Mouse (Mus musculus): ENCODE measurements around the gene Cdkal1.

Gene Cdkal1

DNA sequence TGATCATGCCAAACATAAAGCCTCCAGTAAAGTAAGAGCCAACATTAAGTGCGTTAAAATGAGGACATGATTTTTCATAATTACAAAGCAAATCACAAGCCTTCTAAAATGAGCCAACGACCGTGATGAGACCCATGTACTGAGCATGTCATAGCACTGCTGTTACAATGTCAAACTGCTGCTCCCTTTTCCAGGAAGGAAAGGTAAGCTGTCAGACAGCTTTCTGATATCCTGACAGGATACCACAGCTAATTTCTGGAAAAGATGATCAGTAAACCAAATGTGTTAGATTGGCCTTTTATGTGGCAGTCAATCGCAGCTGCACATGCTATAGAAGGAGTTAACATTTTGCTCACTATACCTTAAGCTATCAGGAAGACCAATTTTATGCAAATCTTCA lies 44.7 kb downstream of the Cdkal1 start:
- no peak for DNase-seq (ENCODE audit: low spot score in 2 of 2)

DNA sequence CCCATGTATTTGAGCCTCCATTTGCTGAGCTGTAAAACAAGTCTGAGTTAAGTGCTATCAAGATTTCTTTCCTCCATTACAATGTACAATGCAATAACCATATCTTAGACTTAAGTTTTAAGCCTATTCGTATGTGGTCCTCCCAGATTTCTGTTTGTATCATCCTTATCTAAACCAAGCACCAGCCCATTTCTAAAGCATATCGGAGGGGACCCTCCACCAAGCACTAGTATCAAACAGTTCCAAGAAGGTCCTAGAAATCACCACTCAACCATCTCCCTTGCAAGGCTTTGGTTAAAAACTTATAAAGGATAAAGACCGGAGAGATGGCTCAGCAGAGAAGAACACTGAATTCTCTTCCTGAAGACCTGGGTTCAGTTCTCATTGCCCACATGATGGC lies 47.1 kb downstream of the Cdkal1 start:
- DNase-seq (ENCODE audit: low spot score in 2 of 2): no peak

DNA sequence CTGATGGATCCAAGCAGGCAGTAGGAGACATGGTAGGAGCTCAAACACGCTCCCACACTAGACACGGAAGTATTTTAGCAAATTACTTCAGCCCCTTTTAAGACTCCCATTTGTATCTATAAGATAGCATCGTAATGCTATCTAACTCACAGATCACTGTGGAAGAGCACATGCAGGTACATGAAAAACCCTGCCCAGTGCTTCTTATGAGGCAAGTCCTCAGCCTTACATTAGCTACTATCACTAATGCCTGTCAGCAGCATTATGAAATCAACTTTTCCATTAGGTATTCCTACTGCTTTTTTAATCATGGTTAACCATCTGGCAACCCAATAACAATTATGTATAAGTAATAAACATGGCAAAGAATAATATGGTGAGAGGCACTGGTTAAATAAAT lies 47.5 kb downstream of the Cdkal1 start:
- DNase-seq (ENCODE audit: low spot score in 2 of 2): no peak

DNA sequence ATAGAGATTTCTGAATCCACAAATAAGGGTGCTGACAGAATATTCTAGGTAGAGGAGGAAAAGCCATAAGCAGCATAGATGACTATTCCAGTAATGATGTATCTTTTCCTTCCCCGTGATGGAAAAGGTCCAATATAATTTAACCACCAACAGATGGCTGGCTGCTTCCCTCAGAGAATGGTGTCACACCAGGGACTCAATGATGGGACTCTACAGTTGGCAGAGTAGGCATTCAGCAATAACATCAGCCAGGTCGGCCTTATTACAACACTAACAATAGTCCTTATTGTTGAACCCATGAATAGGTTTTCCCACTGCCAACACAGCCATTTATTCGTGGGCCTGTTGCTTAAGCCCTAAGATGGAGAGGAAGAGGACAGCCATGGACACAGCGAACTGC lies 48.6 kb downstream of the Cdkal1 start:
- no peak for DNase-seq (ENCODE audit: low spot score in 2 of 2)

DNA sequence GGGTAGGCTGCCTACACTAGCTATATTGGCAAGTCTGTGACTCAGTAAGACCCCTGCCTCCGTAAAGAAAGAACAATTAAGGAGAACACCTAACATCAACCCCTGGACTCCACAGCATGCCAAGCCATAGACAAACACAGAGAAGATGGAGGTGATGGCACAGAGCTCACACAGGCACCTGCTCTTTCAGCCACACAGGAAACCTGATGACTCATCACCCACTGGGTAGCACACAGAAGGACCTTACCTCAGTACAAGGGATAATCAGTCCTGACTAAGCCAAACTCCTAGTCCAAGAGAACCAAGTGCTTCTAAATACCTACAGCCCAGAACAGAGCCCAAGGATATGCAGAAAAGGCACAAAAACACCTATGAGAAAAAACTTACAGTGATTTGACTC lies 50.2 kb downstream of the Cdkal1 start:
- DNase-seq (ENCODE audit: low spot score in 2 of 2): no peak

DNA sequence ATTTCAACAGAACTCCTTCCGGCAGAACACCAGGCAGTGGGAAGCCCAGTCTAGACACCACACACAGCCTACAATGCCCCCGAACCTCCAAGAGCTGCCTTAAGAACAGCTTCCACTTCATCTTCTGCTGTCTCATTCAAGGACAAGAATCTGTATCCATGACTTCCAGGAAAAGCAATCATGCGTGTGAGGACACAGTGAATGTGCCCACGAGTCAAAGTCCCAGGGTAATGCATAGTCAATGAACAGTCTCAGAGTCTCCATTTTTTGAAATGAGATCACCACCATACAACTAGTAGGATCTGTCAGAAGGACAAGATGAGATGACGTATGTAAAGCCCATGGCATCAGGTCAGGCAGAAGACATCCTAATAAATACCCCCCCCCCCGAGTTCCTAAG lies 51.4 kb downstream of the Cdkal1 start:
- DNase-seq (ENCODE audit: low spot score in 2 of 2): no peak

DNA sequence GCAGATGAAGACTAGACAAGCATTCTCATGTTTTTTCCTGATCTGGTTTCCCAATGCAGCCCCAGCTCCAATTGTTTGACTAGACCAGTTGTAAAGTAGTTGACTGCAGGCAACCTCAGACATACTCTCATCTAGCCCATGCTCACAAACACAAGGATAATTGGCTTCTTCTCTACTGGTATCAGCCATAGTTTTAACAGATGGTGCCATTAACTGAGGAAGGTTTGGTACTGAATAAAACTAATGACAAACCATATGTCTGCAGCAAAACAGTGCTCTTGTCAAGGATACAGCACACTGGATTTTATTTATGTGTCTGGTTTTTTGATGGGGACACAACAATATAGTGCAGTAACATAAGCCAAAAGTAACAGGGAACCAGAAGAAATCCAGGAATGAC lies 52.8 kb downstream of the Cdkal1 start:
- no peak for DNase-seq (ENCODE audit: low spot score in 2 of 2)

DNA sequence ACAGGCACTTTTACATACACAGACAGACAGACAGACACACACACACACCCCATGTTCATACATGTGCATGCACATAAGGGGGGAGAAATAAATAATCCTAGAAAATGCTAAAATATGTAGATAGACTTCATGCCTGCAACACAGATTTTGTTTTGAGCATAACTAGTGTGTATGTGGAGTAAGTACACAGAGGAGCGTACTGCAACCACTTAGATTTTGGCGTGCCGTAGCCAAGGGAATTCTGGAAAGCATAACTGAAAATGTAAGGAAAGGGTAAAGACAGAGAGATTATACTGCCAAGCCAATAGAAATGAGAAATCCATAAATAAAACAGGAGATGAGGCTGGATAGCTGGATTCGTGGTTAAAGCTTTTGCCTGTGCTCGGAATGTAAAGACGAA lies 55.4 kb downstream of the Cdkal1 start:
- no peak for DNase-seq (ENCODE audit: low spot score in 2 of 2)

DNA sequence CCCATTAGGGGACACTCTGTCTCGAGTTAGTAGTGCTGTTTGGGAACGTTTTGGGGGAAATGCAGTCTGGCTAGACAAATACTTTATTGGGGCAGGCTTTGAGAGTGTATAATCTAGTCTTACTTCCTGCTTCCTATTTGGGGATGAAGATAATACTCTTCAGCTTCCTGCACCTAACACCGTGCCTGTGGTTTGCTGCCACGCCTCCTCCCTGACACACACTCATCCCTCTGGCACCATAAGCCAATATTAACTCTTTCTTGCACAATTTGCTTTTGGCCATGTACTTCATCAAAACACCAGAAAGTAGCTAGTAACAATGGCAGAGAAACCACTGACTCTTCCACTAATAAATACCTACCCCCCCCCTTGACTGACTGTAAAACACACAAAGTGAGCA lies 63.4 kb downstream of the Cdkal1 start:
- no peak for DNase-seq (ENCODE audit: low spot score in 2 of 2)

DNA sequence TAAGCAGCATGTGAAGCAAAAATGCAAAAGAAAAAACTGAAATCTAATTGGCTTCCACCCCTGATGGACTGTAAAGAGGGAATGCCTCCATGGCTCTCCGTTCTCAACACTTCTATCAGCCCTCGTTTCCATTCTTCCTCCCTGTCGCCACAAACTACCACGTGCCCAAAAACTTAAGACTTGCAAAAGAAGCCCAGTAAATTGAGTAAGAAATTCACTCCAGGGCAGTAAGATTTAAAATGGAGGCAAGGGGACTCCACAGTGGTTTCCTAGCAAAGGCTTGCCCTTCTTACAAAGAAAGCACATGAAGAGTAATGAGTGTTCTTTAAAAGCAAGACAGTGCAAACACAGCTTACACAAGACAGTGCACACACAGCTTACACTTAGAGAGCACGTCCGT lies 64.0 kb downstream of the Cdkal1 start:
- no peak for DNase-seq (ENCODE audit: low spot score in 2 of 2)

DNA sequence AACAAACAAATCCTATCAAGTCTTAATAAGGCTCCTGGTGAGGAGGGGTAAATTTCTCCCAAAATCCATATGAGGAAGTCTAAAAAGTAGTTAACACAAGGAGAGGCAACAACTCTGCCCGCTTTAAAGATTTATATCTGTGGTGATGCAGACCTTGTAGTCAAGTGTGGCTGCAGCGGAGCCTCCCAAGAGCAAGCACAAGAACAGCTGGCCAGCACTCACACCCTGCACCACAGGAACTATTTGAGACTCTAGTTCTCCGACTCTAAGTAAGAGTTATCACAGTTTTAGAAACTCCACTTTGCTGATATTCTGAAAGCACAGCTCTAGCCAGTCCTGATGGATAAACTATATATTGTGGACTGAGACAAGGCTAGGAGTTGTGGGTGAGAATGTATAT lies 68.5 kb downstream of the Cdkal1 start:
- DNase-seq (ENCODE audit: low spot score in 2 of 2): no peak

DNA sequence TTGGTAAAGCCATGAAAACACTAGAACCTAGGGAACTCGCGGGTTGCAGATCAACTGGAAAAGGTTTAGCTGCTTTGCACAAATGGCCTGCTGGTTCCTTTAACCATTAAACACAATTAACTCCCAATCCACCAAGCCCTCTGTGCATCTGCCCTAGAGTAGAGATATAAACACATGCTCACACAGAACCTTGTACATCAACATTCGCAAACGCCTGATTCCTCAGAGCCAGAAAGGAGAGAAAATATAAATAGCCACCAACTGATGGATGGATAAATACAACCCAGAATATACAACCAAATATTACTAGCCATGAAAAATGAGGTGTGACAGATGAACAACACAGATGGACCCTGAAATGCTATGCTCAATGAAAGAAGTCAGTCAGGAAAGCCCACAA lies 70.6 kb downstream of the Cdkal1 start:
- DNase-seq (ENCODE audit: low spot score in 2 of 2): no peak

DNA sequence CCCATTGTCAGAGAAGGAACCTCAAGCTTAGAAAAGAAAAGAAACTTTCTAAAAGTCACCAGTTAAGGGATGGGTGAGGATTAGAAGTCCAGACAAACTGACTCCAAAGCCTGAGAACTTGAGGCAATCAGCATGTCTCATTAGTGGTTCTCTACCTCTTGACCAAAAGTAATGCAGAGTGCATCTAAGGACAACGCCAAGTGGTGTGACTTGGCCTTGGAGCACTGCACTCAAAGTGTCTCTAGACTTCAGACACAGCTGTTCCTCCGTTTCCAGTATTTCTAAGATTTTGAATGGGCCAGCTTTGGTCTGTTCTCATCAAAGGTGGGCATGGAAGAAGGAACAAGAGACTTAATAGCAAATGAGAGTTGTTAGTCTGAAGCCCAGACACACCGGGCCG lies 74.1 kb downstream of the Cdkal1 start:
- DNase-seq (ENCODE audit: low spot score in 2 of 2): no peak

DNA sequence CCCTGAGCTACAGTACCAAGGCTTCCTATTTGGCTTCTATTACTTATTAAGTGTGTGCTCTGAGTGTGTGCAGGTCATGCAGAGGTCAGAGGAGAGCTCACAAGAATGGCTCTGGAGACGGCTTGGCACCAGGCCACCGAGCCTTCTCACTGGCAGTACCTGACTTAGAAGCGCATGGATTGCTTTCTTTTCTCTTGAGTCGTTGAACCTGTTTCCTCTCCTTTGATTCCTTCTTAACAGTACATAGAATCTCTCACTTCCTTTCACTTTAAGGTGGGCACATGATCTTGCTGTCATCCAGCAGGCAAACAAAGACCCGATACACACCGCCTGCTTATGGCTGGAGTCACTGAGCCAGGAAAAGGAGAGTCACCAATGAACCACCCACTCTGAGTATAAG lies 74.8 kb downstream of the Cdkal1 start:
- DNase-seq (ENCODE audit: low spot score in 2 of 2): no peak

DNA sequence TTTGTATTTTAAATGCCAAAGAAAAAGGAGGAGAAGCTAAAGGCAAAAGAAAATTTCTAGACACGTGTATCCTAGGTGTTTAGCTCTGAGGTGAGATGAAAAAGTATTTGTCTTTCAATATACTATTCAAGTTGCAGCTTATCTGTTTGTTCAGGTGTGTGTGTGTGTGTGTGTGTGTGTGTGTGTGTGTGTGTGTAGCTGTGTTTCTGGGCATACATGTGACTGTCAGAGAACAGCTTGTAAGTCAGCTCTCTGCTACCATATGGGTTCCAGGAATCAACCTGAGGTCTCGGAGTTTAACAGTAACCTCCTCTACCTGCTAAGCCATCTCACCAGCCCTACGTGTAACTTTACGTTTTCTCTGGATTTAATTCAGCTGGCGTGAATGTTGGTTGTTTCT lies 76.0 kb downstream of the Cdkal1 start:
- no peak for DNase-seq (ENCODE audit: low spot score in 2 of 2)

DNA sequence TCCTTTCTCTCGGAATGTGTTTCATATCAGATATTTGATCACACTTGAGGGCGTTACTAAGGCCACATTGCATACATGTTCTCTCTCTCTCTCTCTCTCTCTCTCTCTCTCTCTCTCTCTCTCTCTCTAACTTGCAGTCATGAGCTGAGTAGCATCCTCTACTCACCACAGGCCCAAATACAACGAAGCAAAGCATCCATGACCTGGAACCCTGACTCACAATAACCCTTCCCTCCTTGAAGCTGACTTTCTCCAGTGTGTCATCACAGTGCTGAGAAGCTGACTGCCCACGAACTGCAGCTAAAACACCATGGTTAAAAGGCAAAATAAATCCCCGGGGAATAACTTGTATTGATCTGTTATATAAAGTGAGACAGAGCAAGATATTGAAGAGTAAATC lies 76.4 kb downstream of the Cdkal1 start:
- DNase-seq (ENCODE audit: low spot score in 2 of 2): no peak

DNA sequence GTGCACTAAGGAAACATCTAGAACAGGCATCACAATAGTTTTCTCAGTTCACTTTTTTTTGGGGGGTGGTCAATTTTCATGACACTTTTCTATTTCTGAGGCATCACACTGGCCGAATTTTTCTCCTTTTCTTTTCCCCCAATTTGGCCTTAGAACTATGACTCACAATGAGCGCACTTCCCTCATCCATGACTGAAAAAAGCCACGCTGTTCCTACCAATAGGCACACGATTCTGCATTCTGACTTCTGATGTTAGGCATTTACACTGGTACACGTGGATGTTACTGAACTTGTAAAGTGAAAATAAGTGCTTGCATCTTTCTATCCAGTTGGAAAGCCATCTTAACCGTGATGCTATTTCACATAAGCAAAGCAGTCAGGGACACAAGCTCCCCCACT lies 77.3 kb downstream of the Cdkal1 start:
- no peak for DNase-seq (ENCODE audit: low spot score in 2 of 2)

DNA sequence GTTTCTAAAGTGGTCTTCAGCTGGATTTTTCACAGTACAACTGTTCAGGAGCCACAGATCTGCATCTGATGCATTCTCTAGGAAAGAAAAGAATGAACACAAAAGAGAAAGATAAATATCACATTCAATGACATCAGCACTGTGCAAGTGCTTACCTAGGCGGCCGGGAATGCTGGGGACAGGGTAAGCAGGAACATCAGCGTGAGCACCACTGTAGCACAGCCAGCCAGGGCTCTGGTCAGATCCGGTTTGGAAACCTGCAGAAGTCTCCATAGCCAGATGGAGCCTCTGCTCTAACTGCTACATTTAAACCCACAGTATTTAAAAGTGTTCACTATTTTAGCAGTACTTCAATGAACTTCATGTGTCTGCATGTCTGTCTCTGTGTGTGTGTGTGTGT lies 78.2 kb downstream of the Cdkal1 start:
- DNase-seq (ENCODE audit: low spot score in 2 of 2): no peak

DNA sequence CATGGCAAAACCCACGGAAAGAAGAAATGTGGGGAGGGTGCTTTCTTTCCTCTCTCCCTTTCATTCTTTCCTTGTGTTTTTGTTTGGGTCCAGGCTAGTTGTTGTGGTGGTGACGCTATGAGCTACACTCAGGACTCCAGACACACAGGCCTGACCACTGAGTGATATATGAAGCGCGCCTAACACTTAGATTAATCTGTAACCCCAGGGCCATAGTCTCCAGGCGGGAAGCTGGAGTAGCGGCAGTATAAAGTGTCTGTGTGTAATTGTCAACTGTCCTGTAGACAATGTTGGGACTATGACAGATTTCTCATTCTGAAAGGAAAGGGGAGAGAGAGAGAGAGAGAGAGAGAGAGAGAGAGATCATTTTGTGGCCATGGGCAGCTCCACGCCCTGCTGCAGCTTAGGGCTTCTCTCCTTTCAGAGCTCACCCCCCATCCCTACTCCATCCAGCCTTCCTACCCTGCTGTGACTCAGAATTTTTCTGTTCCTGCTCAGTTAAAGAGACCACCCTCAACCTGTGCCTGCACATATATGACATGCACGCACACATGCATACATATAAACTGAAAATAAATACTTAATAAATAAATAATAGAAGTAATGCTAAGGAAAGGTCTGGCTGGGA lies 79.8 kb downstream of the Cdkal1 start:
- no peak for DNase-seq (ENCODE audit: low spot score in 2 of 2)

DNA sequence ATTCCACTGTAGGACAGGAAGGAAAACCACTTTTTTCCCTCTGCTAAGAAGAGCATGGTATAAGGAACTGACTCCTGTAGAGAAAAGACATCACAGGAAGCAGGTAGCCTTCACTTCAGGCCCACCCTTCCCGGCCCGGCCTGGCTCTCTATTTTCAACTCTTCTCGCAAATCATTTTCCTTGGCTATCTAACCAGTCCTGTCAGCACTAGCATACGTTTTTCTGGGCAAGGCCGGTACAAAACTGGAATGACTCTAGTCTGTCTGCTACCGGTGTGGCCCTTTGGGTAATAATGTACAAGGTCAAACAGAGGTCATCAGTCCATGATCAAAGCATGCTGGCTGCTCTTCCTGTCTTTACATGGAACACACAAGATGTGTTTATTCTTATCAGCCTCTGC lies 81.9 kb downstream of the Cdkal1 start:
- DNase-seq (ENCODE audit: low spot score in 2 of 2): no peak

DNA sequence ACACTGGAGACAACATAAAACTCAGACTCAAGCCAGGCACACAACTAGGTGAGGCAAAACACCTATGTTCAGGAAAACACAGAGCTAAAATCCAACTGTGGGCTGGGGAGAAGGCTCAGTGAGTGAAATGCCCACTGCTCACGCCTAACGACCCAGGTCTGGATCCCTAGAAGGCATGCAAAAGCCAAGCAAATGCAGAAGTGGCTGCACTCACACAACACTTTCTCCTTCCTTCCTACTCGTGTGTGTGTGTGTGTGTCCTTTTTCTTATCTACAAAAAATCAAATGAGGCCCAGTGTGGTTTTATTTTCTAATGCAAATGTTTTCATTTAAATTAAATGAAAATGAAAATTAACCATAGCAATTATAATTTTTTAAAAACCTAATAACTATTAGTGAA lies 82.5 kb downstream of the Cdkal1 start:
- no peak for DNase-seq (ENCODE audit: low spot score in 2 of 2)

DNA sequence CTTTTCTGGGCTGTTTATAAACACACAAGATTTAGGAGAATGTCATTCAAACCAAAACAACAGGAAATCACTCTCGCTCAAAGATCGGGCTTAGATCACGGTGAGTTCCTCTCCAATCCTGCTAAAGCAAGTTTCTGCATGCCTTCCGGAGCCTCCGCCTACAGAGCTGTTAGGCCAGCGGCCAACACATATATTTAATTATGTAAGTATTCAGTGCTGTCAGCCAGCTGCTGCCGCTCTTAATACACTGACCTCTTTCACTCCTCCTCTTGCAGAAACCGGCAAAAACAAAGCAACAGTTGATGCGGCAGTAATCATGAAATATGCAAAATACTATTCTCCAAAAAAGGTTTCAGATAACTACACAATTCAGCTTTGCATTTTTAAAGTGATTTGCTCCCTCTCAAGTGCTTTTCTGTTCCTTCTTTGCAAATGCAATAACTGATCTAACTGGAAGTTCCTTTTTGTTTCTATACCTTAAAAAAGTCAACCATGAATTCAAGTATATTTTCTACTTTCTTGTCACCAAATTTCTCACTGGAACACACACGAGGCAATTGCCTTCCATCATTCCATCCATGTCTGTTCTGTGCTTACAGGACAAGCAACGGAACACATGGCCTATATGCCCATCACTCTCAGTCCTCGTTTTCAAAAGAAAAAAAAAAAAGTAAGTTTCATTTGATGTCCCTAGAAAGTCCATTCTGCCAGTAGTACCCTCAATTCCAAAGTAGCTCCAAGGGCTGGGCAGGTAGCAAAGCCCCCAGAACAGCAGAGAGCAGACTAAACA lies 85.6 kb downstream of the Cdkal1 start:
- peak; percentile 46 to 52 for DNase-seq (ENCODE audit: low spot score in 2 of 2)

DNA sequence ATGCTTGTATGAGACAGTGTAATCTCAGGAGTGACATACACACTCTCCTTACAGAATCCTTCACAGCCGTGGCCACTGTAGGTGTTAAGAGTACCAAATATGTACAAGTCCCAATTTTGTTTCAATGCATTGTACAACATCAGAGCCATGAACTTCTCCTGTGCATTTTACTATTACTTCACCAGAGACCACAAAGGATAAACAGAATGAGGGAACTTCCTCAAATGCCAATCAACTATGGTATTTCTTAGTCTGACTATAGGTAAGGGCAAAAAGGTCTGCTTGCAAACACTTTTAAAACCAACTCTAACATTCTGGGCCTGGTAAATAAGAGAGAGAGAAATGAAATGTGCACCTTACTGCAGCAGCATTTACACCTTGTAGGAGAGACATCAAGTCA lies 87.4 kb downstream of the Cdkal1 start:
- DNase-seq (ENCODE audit: low spot score in 2 of 2): no peak

DNA sequence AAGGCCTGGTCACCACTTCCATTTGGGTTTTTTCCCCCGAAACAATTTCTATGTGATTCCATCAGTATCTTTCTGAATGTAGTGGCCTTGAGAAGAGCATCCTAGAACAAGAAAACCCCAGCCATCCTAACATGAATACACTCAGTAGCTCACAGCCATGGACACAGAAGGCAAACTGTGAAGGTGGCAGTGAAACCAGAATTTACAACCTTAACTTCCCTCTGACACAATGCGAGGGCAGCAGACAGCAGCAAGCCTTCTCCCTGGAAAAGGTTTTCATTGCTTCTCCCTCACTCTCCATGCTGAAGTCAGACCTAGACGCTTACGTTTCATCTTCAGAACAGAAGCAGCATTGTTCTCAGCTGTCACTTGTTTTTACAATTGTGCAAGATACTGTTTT lies 87.9 kb downstream of the Cdkal1 start:
- no peak for DNase-seq (ENCODE audit: low spot score in 2 of 2)
